Comparison of ENCODE assay signal across 8 mouse cellular contexts in genomic region chr9:59486076-59486518, GRCm38 (mm10). TPM values are rescaled to one million over a fixed set of nuclear protein-coding genes. Genes with fewer than 3 reads are reported as not detected.
DNase-seq lines count a peak whose midpoint lies in the region; ATAC-seq and TF ChIP-seq lines count a peak whose summit lies in the region.

No protein-coding gene starts in this region.

- H3K27ac ChIP-seq in heart, postnatal 0 days (ENCODE audit: low read depth) = peak overlapping the region; percentile 99

- peak overlapping the region; percentile 91 for H3K9ac ChIP-seq in heart, postnatal 0 days (replicated peaks; ENCODE audit: low read depth, low read length)

- no peak for TF ChIP-seq CTCF in heart, postnatal 0 days (IDR thresholded peaks at IDR 0.05; ENCODE audit: low read depth)

- peak overlapping the region; percentile 88 for H3K4me3 ChIP-seq in heart, postnatal 0 days (ENCODE audit: low read depth, low read length)

- H3K4me2 ChIP-seq in heart, postnatal 0 days (ENCODE audit: low read depth, low read length) = peak overlapping the region; percentile 80

- H3K27me3 ChIP-seq in heart, postnatal 0 days (ENCODE audit: control insufficient read depth, insufficient read depth, low read length) = no peaks in the 10 kb centered on the region

- peaks cover 5% of the 10 kb centered on the region; the same call in 1 of the 2 replicates for H3K4me1 ChIP-seq in heart, postnatal 0 days (ENCODE audit: control insufficient read depth, insufficient read depth)

- under 1% methylated on average over 56 of the region's 71 CpGs for WGBS in heart, postnatal 0 days

- TF ChIP-seq EP300 in heart, postnatal 0 days (IDR thresholded peaks at IDR 0.05; ENCODE audit: low read depth) = no peak

- no peaks in the 10 kb centered on the region for H3K36me3 ChIP-seq in heart, postnatal 0 days (replicated peaks; ENCODE audit: control insufficient read depth, insufficient read depth, low read length)

- peak; percentile 65 for ATAC-seq in heart, postnatal 0 days (ENCODE audit: insufficient read depth, low read depth)

- no peaks in the 10 kb centered on the region for H3K9me3 ChIP-seq in heart, postnatal 0 days (replicated peaks; ENCODE audit: control insufficient read depth, low read length)

- peak; percentile 55 for DNase-seq in embryo, embryonic 10 days (ENCODE audit: low spot score)
- DNase-seq in embryo, embryonic 9.5 days (ENCODE audit: extremely low spot score) = no peak
- peak; percentile 78 to 91 for DNase-seq in spleen, postnatal 10 days (ENCODE audit: low spot score in 2 of 2)
- DNase-seq in spleen, adult 12 weeks (ENCODE audit: low spot score) = no peak
- peak; percentile 15 for DNase-seq in heart, postnatal 0 days (ENCODE audit: low spot score)
- DNase-seq in lung, postnatal 25 days (ENCODE audit: low spot score) = peak; percentile 29
- no peak for DNase-seq in cerebellum, adult 11 months
- no peak for DNase-seq in adrenal gland, postnatal 14 days

RNA-seq across cellular contexts. Expression of gene Arih1, which starts 0.3 kb away (rescaled TPM):
- 31.9 and 70.4 TPM in 2 replicates for total RNA-seq in heart, postnatal 0 days (2014; rRNA removed; ENCODE audit: low replicate concordance)
- polyA plus RNA-seq in heart, postnatal 0 days (2015; fragmentation: Nextera tagmentation; extraction: Ambion mirVana) = 7.8 and 7.9 TPM in 2 replicates
- total RNA-seq in adrenal gland, postnatal 14 days (2021) = 94.2 and 107 TPM in 2 replicates

RNA-seq across cellular contexts. Expression of gene Hexa, which starts 53.2 kb away (rescaled TPM):
- 74.4 and 90.9 TPM in 2 replicates for total RNA-seq in heart, postnatal 0 days (2014; rRNA removed; ENCODE audit: low replicate concordance)
- polyA plus RNA-seq in heart, postnatal 0 days (2015; fragmentation: Nextera tagmentation; extraction: Ambion mirVana) = 42.2 and 48.9 TPM in 2 replicates
- 81.3 and 83.2 TPM in 2 replicates for total RNA-seq in adrenal gland, postnatal 14 days (2021)

RNA-seq across cellular contexts. Expression of gene Tmem202, which starts 53.5 kb away (rescaled TPM):
- not detected in 2 replicates for total RNA-seq in heart, postnatal 0 days (2014; rRNA removed; ENCODE audit: low replicate concordance)
- polyA plus RNA-seq in heart, postnatal 0 days (2015; fragmentation: Nextera tagmentation; extraction: Ambion mirVana) = 0.47 and 0.63 TPM in 2 replicates
- 0.82 and 1.7 TPM in 2 replicates for total RNA-seq in adrenal gland, postnatal 14 days (2021)

Comparison
In these comparisons a context has a peak if more than half of its experiments do, and no peak if none do; other contexts are left out.
1. DNase-seq: peak in embryo, embryonic 10 days (single experiment), spleen, postnatal 10 days (2 of 2), heart, postnatal 0 days (single experiment) and lung, postnatal 25 days (single experiment); none in embryo, embryonic 9.5 days (single experiment), spleen, adult 12 weeks (single experiment), cerebellum, adult 11 months (single experiment) and adrenal gland, postnatal 14 days (single experiment).